Mouse (Mus musculus): ENCODE measurements around the gene Sgf29. TPM values are rescaled to one million over a fixed set of nuclear protein-coding genes. Genes with fewer than 3 reads are reported as not detected.

The Sgf29 gene
- 43.5 and 53.8 TPM in 2 replicates for polyA plus RNA-seq (2015; fragmentation: Nextera tagmentation; extraction: Ambion mirVana)

- Histone ChIP-seq H3K27me3 (replicated peaks) (no peaks in the 10 kb centered on the region), H3K4me2 (peak within 1 kb of the TSS; percentile 76), H3K9me3 (no peaks in the 10 kb centered on the region), H3K4me1 (no peaks in the 10 kb centered on the region), H3K4me3 (replicated peaks) (peak within 1 kb of the TSS; percentile 69), H3K27ac (peak within 1 kb of the TSS; percentile 95), H3K9ac (peak within 1 kb of the TSS; percentile 40; the same call in 1 of the 2 replicates), H3K36me3 (no peaks in the 10 kb centered on the region)
- peak; percentile 97 for ATAC-seq (ENCODE audit: insufficient read depth, low FRiP score, low read depth)
- 1% methylated on average over 57 of the region's 57 CpGs for WGBS
These were observed at the start of gene Sgf29 for GRCm38 (mm10) chr7:126649231-126650051. Sgf29 (plus strand) TSS chr7:126649309.

- no peak for ATAC-seq (ENCODE audit: insufficient read depth, low FRiP score, low read depth)
- 30% methylated on average over 5 of the region's 5 CpGs for WGBS
- H3K9ac ChIP-seq, result no peak overlapping the region
- H3K4me3 ChIP-seq (replicated peaks), result no peak overlapping the region
- H3K27ac ChIP-seq, result no peak overlapping the region
- H3K36me3 ChIP-seq, result no peaks in the 10 kb centered on the region
- no peaks in the 10 kb centered on the region for H3K9me3 ChIP-seq
- no peak overlapping the region for H3K4me2 ChIP-seq
- no peaks in the 10 kb centered on the region for H3K27me3 ChIP-seq (replicated peaks)
- H3K4me1 ChIP-seq, result no peaks in the 10 kb centered on the region
These were observed 47.2 kb upstream of the Sgf29 start for GRCm38 (mm10) chr7:126601896-126602295.

- Histone ChIP-seq H3K4me2 (no peak overlapping the region), H3K27me3 (replicated peaks) (no peaks in the 10 kb centered on the region), H3K4me1 (no peaks in the 10 kb centered on the region), H3K4me3 (replicated peaks) (no peak overlapping the region), H3K36me3 (no peaks in the 10 kb centered on the region), H3K9ac (no peak overlapping the region), H3K9me3 (no peaks in the 10 kb centered on the region), H3K27ac (no peak overlapping the region)
- no peak for ATAC-seq (ENCODE audit: insufficient read depth, low FRiP score, low read depth)
- 67% methylated on average over 3 of the region's 3 CpGs for WGBS
These were observed 46.5 kb upstream of the Sgf29 start for GRCm38 (mm10) chr7:126602650-126603049.

- Histone ChIP-seq H3K36me3 (no peaks in the 10 kb centered on the region), H3K4me3 (replicated peaks) (no peak overlapping the region), H3K27ac (no peak overlapping the region), H3K4me2 (no peak overlapping the region), H3K9me3 (no peaks in the 10 kb centered on the region), H3K9ac (no peak overlapping the region), H3K27me3 (replicated peaks) (no peaks in the 10 kb centered on the region), H3K4me1 (no peaks in the 10 kb centered on the region)
- WGBS, result 73% methylated on average over 5 of the region's 5 CpGs
- no peak for ATAC-seq (ENCODE audit: insufficient read depth, low FRiP score, low read depth)
These were observed 42.5 kb upstream of the Sgf29 start for GRCm38 (mm10) chr7:126606611-126607010.

GRCm38 (mm10) chr7:126607064-126607463 lies 42.0 kb upstream of the Sgf29 start:
- 64% methylated on average over 3 of the region's 3 CpGs for WGBS
- Histone ChIP-seq H3K4me1 (no peaks in the 10 kb centered on the region), H3K9me3 (no peaks in the 10 kb centered on the region), H3K27me3 (replicated peaks) (no peaks in the 10 kb centered on the region), H3K27ac (no peak overlapping the region), H3K4me2 (no peak overlapping the region), H3K9ac (no peak overlapping the region), H3K4me3 (replicated peaks) (no peak overlapping the region), H3K36me3 (no peaks in the 10 kb centered on the region)
- ATAC-seq (ENCODE audit: insufficient read depth, low FRiP score, low read depth), result no peak

GRCm38 (mm10) chr7:126607796-126608195 lies 41.3 kb upstream of the Sgf29 start:
- H3K27ac ChIP-seq, result no peak overlapping the region
- 78% methylated on average over 5 of the region's 5 CpGs for WGBS
- no peaks in the 10 kb centered on the region for H3K4me1 ChIP-seq
- no peak overlapping the region for H3K4me3 ChIP-seq (replicated peaks)
- no peaks in the 10 kb centered on the region for H3K27me3 ChIP-seq (replicated peaks)
- no peak for ATAC-seq (ENCODE audit: insufficient read depth, low FRiP score, low read depth)
- H3K36me3 ChIP-seq, result no peaks in the 10 kb centered on the region
- no peak overlapping the region for H3K9ac ChIP-seq
- H3K9me3 ChIP-seq, result no peaks in the 10 kb centered on the region
- H3K4me2 ChIP-seq, result no peak overlapping the region

- Histone ChIP-seq H3K9ac (no peak overlapping the region), H3K4me1 (no peaks in the 10 kb centered on the region), H3K4me2 (no peak overlapping the region), H3K27me3 (replicated peaks) (no peaks in the 10 kb centered on the region), H3K36me3 (no peaks in the 10 kb centered on the region), H3K4me3 (replicated peaks) (no peak overlapping the region), H3K9me3 (no peaks in the 10 kb centered on the region), H3K27ac (no peak overlapping the region)
- ATAC-seq (ENCODE audit: insufficient read depth, low FRiP score, low read depth), result no peak
- WGBS, result 76% methylated on average over 3 of the region's 3 CpGs
These were observed 36.4 kb upstream of the Sgf29 start for GRCm38 (mm10) chr7:126612736-126613135.

- Histone ChIP-seq H3K4me1 (no peaks in the 10 kb centered on the region), H3K36me3 (no peaks in the 10 kb centered on the region), H3K4me2 (no peak overlapping the region), H3K27ac (no peak overlapping the region), H3K27me3 (replicated peaks) (no peaks in the 10 kb centered on the region), H3K4me3 (replicated peaks) (no peak overlapping the region), H3K9ac (no peak overlapping the region), H3K9me3 (no peaks in the 10 kb centered on the region)
- WGBS, result 69% methylated on average over 3 of the region's 3 CpGs
- ATAC-seq (ENCODE audit: insufficient read depth, low FRiP score, low read depth), result no peak
These were observed 32.4 kb upstream of the Sgf29 start for GRCm38 (mm10) chr7:126616707-126617106.

- WGBS, result 72% methylated on average over 10 of the region's 10 CpGs
- Histone ChIP-seq H3K4me3 (replicated peaks) (no peak overlapping the region), H3K4me1 (no peaks in the 10 kb centered on the region), H3K27ac (no peak overlapping the region), H3K27me3 (replicated peaks) (no peaks in the 10 kb centered on the region), H3K9me3 (no peaks in the 10 kb centered on the region), H3K36me3 (no peaks in the 10 kb centered on the region), H3K4me2 (no peak overlapping the region), H3K9ac (no peak overlapping the region)
- ATAC-seq (ENCODE audit: insufficient read depth, low FRiP score, low read depth), result no peak
These were observed 29.4 kb upstream of the Sgf29 start for GRCm38 (mm10) chr7:126619559-126620275.

- no peaks in the 10 kb centered on the region for H3K27me3 ChIP-seq (replicated peaks)
- no peak overlapping the region for H3K4me3 ChIP-seq (replicated peaks)
- WGBS, result 65% methylated on average over 9 of the region's 9 CpGs
- no peaks in the 10 kb centered on the region for H3K9me3 ChIP-seq
- no peak for ATAC-seq (ENCODE audit: insufficient read depth, low FRiP score, low read depth)
- 0 out of 2 replicates have a peak, but pooled peaks cover 11% of the 10 kb centered on the region for H3K4me1 ChIP-seq
- no peaks in the 10 kb centered on the region for H3K36me3 ChIP-seq
- H3K27ac ChIP-seq, result no peak overlapping the region
- no peak overlapping the region for H3K9ac ChIP-seq
- no peak overlapping the region for H3K4me2 ChIP-seq
These were observed 27.4 kb upstream of the Sgf29 start for GRCm38 (mm10) chr7:126621452-126622359.

- no peak for ATAC-seq (ENCODE audit: insufficient read depth, low FRiP score, low read depth)
- 68% methylated on average over 1 of the region's 1 CpGs for WGBS
These were observed 25.7 kb upstream of the Sgf29 start for GRCm38 (mm10) chr7:126623381-126623780.

More at GRCm38 (mm10) chr7:126623381-126623780, 25.7 kb upstream of the Sgf29 start:
- H3K4me1 ChIP-seq, result 0 out of 2 replicates have a peak, but pooled peaks cover 11% of the 10 kb centered on the region
- H3K9me3 ChIP-seq, result no peaks in the 10 kb centered on the region
- no peaks in the 10 kb centered on the region for H3K36me3 ChIP-seq
- H3K27me3 ChIP-seq (replicated peaks), result no peaks in the 10 kb centered on the region
- H3K9ac ChIP-seq, result no peak overlapping the region
- H3K4me3 ChIP-seq (replicated peaks), result no peak overlapping the region; the same call in 1 of the 2 replicates
- no peak overlapping the region for H3K4me2 ChIP-seq
- no peak overlapping the region for H3K27ac ChIP-seq

Measured in stomach, embryonic 15.5 days (tissue).